Mouse (Mus musculus): ENCODE measurements around the gene Prdm2. TPM values are rescaled to one million over a fixed set of nuclear protein-coding genes. Genes with fewer than 3 reads are reported as not detected.

Gene Prdm2
- total RNA-seq, 2 experiments from 2014 or later = 5.4 to 6.7 TPM

DNA sequence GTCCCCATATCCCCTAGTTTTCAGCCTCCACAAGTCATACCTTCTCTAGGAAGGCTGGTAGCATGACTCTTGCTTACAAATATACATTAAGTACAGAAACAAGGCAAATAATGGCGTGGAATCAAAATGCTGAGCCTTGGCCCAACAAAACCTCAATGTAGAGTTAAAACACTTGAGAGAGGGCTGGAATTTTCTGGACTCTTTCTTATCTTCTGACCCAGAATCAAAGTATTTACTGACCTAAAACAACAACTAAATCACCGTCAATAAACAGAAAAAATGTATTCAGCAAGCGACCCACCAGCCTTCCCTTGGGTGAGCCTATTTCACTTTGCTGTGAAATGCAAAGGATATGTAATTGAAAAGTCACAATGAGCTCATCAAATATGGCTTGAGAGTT, 52.0 kb downstream of the Prdm2 start:
- no peak for ATAC-seq (replicated peaks; ENCODE audit: low FRiP score, poor library complexity, severe bottlenecking)

DNA sequence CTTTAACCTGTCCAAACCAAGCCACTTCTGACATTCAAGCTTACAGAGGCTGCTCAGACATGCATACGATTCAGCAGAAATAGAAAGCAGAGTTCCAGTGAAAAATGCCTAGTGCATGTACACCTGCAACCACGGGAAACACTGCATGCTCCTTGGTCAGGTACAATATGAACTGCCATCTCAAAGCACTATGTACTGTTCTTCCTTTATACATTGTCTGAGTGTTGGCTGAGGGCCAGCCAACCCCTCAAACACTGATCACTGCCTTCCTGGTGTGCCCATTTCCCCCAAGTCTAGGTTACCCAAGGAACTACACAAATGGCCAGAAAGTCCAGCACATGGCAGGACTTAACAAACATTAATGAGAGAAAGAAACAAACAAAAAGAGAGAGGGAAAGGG, 53.5 kb downstream of the Prdm2 start:
- ATAC-seq (replicated peaks; ENCODE audit: low FRiP score, poor library complexity, severe bottlenecking) = no peak

DNA sequence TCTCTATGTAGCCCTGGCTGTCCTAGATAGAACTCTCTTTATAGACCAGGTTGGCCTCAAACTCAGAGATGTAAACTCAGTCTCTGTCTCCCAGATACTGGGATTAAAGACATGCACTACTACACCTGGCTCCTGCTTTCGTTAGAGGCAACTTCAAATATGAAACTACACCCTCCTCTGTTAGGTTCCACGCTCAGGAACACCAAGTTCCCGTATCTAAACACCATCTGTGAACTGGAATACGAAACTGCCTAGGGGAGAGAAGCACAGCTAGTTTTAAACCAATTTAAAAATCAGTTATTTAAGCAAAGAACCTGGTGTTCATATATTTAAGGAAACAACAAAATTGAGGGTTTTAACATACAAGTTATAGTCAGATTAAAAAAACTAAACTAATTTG, 56.9 kb downstream of the Prdm2 start:
- no peak for ATAC-seq (replicated peaks; ENCODE audit: low FRiP score, poor library complexity, severe bottlenecking)

DNA sequence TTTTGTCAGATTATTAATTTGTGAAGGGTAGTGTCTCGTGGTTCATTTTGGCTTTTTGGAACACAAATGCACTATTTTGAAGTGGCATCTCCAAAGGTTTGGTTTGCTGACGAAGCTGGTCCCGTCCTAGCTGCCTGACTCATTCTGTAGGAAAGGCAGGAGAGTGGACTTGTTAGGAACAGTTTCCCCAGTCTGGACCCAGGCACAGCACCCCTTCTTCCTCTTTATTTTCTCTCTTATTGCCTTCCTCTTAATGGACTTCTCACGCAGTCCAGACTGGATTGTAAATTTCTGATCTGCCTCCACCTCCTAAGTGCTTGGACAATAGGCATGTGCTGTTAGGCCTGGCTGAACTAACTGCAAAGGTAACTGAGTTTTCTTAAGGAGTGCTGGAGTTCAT, 57.8 kb downstream of the Prdm2 start:
- ATAC-seq (replicated peaks; ENCODE audit: low FRiP score, poor library complexity, severe bottlenecking) = no peak

DNA sequence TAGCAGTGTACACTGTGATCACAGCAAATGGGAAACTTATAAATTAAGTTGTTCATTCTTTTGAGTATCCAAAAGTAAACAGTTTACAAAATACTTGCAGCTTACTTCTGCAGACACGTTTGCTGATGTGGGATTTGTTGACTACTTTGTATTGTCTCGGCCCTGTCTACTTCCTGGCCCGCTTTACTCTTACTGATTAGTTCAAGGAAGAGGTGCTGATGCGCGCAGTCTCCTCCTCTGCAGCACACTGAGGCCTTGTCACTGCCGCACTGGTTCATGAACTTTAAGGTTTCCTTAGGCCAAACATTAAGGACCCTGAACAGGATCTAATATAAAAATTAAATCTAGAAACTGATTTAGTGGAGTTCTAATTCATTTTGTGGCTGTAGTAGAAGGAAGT, 58.2 kb downstream of the Prdm2 start:
- ATAC-seq (replicated peaks; ENCODE audit: low FRiP score, poor library complexity, severe bottlenecking) = no peak

DNA sequence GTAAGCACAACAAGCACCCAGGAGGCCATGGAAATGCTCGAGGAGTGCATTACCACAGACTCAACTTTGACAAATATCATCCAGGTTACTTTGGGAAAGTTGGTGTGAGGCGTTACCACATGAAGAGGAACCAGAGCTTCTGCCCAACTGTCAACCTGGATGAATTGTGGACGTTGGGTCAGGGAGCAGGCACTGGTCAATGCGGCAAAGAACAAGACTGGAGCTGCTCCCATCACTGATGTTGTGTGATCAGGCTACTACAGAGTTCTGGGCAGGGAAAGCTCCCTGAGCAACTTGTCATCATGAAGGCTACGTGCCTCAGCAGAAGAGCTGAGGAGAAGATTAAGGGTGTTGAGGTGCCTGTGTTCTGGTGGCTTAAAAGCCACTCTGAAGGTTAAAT, 60.2 kb downstream of the Prdm2 start:
- ATAC-seq (replicated peaks; ENCODE audit: low FRiP score, poor library complexity, severe bottlenecking) = no peak

DNA sequence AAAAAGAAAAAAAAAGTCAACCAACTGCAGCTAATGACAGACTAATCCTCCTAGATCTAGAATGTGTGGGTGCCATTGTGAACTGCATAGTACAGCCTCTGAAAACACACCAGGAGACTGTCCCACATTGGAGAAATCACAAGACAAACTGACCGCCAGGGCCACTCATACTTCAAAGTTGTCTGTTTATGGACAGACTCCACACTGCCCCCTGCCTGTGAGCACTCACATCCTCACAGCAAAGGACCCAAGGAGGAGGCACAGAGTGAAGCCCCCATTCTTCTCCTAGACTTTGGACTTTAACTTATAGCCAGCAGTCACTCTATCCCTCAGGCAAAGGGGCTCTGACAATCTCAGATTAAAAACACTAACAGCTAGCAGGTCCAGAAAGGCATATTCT, 61.5 kb downstream of the Prdm2 start:
- no peak for ATAC-seq (replicated peaks; ENCODE audit: low FRiP score, poor library complexity, severe bottlenecking)

DNA sequence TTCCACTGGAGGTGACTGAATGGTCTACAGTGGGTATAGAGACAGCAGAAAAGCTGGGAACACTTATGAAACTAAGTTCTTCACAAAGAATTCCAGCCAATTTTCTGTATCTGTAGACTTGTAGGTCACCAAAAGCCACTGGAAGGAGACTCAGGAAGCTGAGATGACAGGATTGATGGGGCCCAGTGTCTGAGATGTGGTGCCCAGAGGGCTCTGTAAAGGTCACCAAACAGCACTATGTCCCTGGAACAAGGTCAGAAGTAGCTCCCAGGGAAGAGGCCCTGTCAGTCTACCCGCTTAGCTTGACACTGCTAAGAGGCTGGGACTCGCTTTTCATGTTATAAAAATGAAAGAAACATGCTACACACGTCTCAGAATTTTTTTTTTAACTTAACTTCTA, 65.1 kb downstream of the Prdm2 start:
- ATAC-seq (replicated peaks; ENCODE audit: low FRiP score, poor library complexity, severe bottlenecking) = no peak

DNA sequence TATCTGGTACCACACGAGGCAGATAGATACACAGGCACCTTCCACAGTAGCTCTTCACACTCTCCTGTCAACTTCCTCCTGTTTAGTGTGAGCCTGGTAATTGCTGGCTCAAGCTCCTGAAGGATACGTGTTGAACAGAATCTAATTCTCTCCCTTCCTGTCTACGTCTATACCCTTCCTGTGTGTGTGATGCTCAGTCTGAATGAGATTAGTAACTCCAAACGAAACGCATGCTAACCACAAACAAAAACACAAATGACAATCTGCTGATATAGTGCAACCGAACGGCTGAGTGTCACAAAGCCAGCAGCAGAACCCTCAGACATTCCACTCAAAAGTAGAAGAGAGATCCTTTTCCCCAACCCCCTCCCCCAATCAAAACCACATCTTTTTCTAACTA, 69.2 kb downstream of the Prdm2 start:
- ATAC-seq (replicated peaks; ENCODE audit: low FRiP score, poor library complexity, severe bottlenecking) = no peak

DNA sequence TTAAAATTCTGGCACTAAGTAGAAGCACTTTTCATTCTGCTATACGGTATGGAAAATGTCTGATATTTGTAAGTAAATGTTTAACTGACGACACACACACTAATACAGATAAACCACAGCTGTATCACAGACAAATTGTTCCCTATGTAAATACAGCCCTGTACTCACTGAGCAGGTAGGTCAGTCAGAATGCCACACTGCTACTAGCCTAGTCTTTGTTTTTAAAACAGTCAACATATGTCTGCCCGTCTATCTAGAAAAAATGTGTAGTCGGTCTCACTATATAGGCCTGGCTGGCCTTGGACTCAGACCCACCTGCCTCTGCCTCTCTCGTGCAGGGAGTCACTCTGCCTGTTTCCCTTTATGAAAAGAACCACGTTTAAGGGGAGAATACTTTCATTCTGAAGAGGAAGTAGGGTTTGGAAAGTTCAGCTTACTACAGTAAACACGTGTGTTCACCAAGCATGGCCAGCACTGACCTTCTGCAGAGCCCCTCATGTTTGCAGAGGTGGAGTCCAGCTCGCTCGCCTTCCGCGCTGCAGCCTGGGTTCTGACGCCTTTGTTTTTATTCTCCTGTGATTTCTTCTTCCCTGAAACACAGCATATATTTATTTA, 71.0 kb downstream of the Prdm2 start:
- ATAC-seq (replicated peaks; ENCODE audit: low FRiP score, poor library complexity, severe bottlenecking) = no peak

DNA sequence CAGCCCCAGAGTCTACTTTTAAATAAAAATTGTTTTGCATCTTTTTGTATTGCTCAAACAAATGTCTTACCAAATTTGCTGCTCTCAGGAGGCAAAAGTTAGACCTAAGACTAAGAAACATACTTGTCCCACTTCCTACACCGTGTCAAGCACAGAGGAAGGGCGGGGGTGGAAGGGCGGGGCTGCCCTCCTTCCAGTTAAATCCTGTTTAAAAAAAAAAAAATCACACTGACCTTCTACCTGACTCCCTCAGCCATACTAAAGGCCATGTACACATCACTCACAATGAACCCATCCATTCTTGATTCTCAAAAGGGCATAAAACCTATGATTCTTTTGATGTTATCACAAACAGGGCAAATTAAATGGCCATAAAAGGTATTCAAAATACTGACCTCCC, 71.9 kb downstream of the Prdm2 start:
- no peak for ATAC-seq (replicated peaks; ENCODE audit: low FRiP score, poor library complexity, severe bottlenecking)

DNA sequence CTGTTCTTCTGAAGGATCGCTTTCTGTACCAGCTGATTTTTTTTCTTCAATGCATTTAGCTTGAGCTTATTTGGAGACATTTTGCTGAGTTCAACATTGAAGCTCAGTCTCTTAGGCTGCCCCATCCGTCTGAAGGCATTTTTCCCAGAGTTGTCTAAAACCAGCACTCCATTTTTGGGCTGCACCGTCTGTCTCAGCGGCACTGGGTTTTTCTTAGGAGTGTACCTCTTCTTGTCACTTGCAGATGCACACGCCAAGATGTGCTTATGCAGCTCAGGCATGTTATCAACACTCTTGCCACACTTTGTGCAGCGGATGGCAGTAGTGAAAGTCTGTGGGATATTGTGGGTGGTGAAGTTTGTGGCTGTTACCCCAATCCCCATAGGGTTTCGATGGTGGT, 80.4 kb downstream of the Prdm2 start:
- ATAC-seq (replicated peaks; ENCODE audit: low FRiP score, poor library complexity, severe bottlenecking) = no peak

DNA sequence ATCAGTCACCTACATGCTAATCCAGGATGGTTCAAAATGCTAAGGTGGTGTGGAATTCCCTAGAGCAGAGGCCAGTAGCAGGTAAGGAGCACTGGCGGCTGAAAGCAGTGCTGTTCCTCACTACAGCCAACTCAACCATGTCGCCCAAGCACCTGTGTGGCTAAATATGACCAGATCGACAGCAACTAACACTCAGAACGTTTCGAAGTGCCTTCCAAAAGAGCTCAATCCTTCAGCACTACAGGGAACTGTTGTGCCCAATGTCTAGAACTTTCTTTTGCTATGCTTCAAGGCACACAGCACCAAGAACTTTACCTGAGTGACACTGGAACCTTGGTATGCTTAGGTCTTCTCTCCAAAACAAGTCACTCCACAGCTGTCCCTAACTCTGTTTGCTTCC, 82.4 kb downstream of the Prdm2 start:
- ATAC-seq (replicated peaks; ENCODE audit: low FRiP score, poor library complexity, severe bottlenecking) = no peak

DNA sequence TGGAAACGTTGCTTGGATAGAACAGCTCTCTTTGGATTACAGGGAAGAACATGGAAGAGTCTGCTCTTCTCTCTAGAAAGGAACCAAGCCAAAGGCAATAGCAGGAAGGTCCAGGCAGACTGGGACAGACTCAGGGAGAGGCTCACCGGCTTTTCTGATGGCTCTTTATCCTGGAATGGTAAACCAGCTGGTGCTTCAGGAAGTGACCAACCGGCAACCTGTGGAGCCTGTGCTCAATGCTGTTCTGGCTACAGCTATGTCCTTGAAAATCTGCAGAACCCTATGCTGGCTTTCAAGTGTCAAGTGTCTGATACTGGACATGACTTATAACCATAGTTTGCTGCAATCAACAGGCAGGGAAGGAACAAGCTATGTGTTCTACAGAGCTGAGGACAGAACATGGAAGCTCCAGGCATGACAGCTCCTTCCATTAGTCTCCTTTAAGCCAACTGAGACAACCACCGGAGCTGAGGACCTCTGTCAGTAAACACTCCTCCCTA, 83.5 kb downstream of the Prdm2 start:
- no peak for ATAC-seq (replicated peaks; ENCODE audit: low FRiP score, poor library complexity, severe bottlenecking)

DNA sequence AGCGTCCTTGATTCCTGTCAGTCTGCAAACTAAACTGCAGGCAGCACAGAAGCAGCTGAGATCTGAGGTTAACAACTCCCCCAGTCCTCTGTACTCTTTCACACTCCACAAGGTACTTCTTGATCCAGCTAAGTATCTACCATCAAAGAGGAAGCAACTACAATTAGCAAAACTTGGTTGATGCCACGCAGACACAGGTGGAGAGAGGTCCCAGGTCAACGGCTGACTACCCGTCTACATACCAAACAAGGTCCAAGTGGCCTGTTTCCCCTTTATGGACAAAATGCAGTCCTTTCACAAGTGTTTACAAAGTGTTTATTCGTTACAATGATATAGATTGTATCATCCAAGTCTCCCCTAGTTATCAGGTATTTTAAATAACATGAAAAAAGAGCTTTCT, 85.6 kb downstream of the Prdm2 start:
- no peak for ATAC-seq (replicated peaks; ENCODE audit: low FRiP score, poor library complexity, severe bottlenecking)

DNA sequence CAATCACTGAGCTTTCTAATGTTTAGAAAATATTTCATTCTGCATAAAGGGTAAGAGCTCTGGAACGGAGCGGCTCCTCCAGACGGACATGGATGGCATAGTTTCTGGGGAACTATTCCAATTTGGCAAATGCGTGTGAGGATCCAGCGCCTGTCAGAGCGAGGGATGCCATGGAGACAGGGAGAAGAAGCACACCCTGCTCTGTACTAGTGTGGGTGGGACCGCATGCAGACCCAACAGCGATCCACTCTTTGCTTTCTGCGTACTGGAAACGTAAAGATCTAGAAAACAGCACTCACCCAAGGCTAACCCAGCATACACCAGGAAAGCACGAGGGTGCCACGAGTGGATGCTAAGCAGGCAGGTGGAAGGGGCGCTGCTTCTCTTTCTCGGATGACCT, 86.3 kb downstream of the Prdm2 start:
- ATAC-seq (replicated peaks; ENCODE audit: low FRiP score, poor library complexity, severe bottlenecking) = no peak

DNA sequence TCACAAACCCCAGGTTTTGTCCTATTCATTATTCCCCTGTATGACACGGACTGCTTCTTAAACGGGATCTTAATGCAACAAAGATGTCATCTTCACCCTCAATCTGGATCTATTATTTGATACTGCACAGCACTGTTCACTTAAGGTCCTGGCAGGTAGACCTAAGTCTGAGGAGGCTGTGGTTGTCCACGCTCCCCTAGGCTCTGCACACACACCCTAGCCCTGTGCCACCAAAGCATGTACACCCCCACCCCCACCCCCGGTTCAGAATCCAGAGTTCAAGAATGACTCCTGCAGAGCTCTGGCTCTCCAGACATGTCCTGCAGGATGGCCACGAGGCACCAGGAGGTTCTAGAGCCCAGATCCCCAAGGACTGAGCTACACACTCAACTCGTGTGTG, 87.5 kb downstream of the Prdm2 start:
- ATAC-seq (replicated peaks; ENCODE audit: low FRiP score, poor library complexity, severe bottlenecking) = no peak

DNA sequence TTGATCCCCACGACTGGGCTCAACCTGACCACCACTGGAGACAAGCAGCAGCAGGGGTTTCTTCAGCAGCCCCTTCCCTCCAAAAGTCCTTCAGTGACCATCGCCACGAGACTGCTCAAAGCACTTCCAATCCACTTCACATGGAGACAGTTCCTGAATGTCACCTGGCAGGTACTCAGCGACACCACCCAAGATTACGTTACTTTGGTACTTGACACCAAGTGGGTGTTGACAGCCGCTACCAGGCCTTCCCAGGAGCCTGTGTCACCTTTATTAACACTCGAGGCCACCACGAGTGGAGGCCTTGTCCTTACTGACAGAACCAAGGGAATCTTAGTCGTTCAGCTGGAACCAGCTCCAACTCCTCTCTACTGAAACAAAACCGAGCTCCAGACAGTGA, 89.8 kb downstream of the Prdm2 start:
- ATAC-seq (replicated peaks; ENCODE audit: low FRiP score, poor library complexity, severe bottlenecking) = no peak

DNA sequence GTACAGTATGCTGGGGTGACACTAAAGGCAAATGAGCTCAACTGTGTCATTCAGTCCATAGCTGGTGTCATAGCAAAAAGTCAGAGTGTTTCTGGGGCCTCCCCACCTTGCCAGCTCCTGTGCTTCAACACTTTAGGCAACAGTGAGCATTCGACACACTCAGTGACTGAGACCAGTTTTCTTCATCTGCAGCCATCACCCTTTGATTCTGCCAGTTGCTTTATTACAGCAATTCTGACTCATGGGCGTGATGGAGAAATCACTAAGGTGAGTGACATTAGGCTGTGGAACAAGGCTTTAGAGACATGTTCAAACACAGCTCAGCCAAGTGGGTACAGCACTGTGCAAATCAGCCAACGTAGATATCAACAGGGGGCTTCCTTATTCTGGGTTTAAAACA, 91.6 kb downstream of the Prdm2 start:
- no peak for ATAC-seq (replicated peaks; ENCODE audit: low FRiP score, poor library complexity, severe bottlenecking)

DNA sequence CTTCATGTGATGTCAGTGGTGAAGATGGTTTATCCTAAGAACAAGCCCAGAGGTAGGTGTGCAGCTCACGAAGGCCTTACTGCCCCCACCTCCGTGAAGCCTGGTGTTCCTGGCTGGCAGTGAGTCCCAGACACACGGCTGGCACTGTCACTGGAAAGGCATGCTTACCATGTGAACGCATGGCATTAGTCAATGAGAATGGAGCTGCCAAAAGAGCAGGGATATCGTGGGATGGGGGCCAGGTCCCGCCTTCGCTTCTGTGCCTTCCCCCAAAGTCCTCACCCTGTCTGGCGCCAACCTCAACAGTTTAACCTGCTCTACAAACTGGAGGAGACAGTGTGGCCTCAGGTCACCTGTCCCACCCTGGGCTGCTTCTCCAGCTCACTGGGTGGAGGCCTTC, 92.8 kb downstream of the Prdm2 start:
- ATAC-seq (replicated peaks; ENCODE audit: low FRiP score, poor library complexity, severe bottlenecking) = no peak

DNA sequence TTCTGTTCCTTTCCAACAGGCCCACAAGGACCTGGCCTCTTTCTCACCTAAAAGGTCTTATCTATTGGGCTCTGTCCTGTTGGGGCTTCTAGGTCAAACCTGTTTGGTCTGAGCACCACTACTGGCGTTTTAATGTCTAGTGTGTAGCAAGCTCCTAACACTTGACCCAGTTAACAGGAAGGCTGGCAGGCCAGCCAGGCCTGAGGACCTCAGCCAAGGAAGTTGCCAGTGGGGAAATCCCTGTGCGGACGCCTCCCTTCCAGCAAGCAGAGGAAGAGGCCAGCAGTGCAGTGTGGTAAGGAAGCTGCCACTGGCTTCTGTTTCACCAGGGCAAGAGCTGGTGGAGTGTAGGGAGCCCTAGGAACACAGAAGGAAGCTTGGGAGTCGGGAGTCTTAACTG, 94.0 kb downstream of the Prdm2 start:
- ATAC-seq (replicated peaks; ENCODE audit: low FRiP score, poor library complexity, severe bottlenecking) = no peak

DNA sequence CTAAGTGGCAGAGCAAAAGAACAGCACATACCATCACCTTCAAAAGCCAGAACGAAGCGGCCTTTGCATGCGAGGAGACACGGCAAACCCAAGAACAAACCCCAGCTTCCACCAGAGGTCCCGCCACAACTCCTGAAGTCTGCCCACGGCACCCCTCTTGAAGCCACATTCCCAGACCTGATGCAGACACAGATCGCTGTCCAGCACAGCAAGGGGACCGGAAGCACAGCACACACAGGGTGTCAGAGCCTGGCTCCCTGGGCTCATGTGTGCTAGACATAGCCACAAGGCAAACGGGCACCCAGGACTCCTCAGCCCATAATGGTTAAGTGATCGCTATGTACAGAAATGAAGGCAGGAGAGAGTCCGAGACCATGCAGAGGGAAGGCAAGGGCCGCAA, 96.9 kb downstream of the Prdm2 start:
- ATAC-seq (replicated peaks; ENCODE audit: low FRiP score, poor library complexity, severe bottlenecking) = no peak
